Mouse (Mus musculus): ENCODE results near the gene Pak1. TPM values are rescaled to one million over a fixed set of nuclear protein-coding genes. Genes with fewer than 3 reads are reported as not detected.

The Pak1 gene
- polyA plus RNA-seq, 1 experiment from 2014 or later = 8.1 TPM

DNA sequence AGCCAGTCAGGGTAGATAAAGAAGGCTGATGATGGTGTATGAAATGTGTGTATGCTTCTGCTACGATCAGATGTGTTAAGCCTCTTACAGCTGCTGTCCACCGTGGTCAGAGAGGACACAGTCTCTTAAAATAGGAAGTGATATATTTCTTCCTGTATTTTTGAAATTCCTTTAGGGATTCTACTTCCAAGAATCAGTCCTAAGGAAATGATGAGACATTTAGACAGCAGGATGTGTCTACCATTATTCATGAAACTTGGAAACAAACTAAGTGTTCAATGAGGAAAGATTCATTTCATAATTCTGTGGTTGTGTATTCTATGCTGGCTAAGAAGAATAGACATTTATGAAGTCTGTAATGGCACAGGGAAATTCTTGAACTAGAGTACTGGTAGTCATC lies 12.4 kb upstream of the Pak1 start:
- H3K4me1 ChIP-seq (ENCODE audit: insufficient read depth) = no peaks in the 10 kb centered on the region
- WGBS (ENCODE audit: insufficient replicate concordance) = 47% methylated on average over 2 of the region's 2 CpGs
- H3K27ac ChIP-seq (ENCODE audit: low read depth) = no peak overlapping the region
- H3K9me3 ChIP-seq (ENCODE audit: low read length) = peaks cover 4% of the 10 kb centered on the region; the same call in 1 of the 2 replicates
- TF ChIP-seq CTCF (IDR thresholded peaks at IDR 0.05; ENCODE audit: low read depth) (no peak), EP300 (IDR thresholded peaks at IDR 0.05; ENCODE audit: low read depth) (no peak)
- no peak for ATAC-seq
- no peak overlapping the region for H3K9ac ChIP-seq (replicated peaks)
- H3K27me3 ChIP-seq (ENCODE audit: insufficient read depth, low read length) = no peaks in the 10 kb centered on the region
- DNase-seq = no peak
- H3K4me2 ChIP-seq (ENCODE audit: low read depth, low read length) = no peak overlapping the region
- no peaks in the 10 kb centered on the region for H3K36me3 ChIP-seq (replicated peaks; ENCODE audit: insufficient read depth, low read length)
- H3K4me3 ChIP-seq (ENCODE audit: low read depth, low read length) = no peak overlapping the region

- Histone ChIP-seq H3K4me1 (ENCODE audit: insufficient read depth) (no peaks in the 10 kb centered on the region), H3K27ac (ENCODE audit: low read depth) (no peak overlapping the region), H3K4me3 (ENCODE audit: low read depth, low read length) (no peak overlapping the region), H3K9me3 (ENCODE audit: low read length) (peaks cover 4% of the 10 kb centered on the region; the same call in 1 of the 2 replicates), H3K27me3 (ENCODE audit: insufficient read depth, low read length) (no peaks in the 10 kb centered on the region), H3K4me2 (ENCODE audit: low read depth, low read length) (no peak overlapping the region), H3K36me3 (replicated peaks; ENCODE audit: insufficient read depth, low read length) (no peaks in the 10 kb centered on the region), H3K9ac (replicated peaks) (no peak overlapping the region)
- ATAC-seq (no peak), DNase-seq (no peak)
- no peak for TF ChIP-seq EP300 (IDR thresholded peaks at IDR 0.05; ENCODE audit: low read depth)
- WGBS (ENCODE audit: insufficient replicate concordance) = 64% methylated on average over 4 of the region's 4 CpGs
Observed at GRCm38 (mm10) chr7:97777191-97777590, 11.2 kb upstream of the Pak1 start.

DNA sequence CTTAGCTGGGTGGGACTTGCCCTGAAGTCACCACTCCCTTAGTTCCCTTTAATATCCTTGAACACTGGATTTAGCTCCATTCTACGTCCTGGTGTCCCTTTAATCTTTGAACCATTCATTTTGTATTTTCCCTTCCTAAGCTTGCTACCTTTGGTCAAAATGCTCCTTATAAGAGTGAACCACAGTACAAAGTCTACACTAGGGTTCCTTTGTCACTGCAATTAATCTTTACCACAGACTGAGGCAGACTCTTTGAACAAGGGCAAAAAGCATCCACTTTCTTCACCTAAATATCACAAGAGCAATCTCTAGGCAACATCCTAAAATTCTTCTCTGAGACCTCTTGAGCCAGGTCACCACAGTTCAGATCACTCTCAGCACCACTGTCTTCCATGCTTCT lies 8.1 kb upstream of the Pak1 start:
- H3K4me1 ChIP-seq (ENCODE audit: insufficient read depth) = no peaks in the 10 kb centered on the region
- H3K27me3 ChIP-seq (ENCODE audit: insufficient read depth, low read length) = no peaks in the 10 kb centered on the region
- H3K36me3 ChIP-seq (replicated peaks; ENCODE audit: insufficient read depth, low read length) = no peaks in the 10 kb centered on the region
- peaks cover 4% of the 10 kb centered on the region; the same call in 1 of the 2 replicates for H3K9me3 ChIP-seq (ENCODE audit: low read length)
- WGBS (ENCODE audit: insufficient replicate concordance) = 87% methylated on average over 1 of the region's 1 CpGs
- DNase-seq (no peak), ATAC-seq (no peak)
- TF ChIP-seq CTCF (IDR thresholded peaks at IDR 0.05; ENCODE audit: low read depth) (no peak), EP300 (IDR thresholded peaks at IDR 0.05; ENCODE audit: low read depth) (no peak)
- H3K9ac ChIP-seq (replicated peaks) = no peak overlapping the region
- no peak overlapping the region for H3K27ac ChIP-seq (ENCODE audit: low read depth)
- H3K4me3 ChIP-seq (ENCODE audit: low read depth, low read length) = no peak overlapping the region
- H3K4me2 ChIP-seq (ENCODE audit: low read depth, low read length) = no peak overlapping the region

DNA sequence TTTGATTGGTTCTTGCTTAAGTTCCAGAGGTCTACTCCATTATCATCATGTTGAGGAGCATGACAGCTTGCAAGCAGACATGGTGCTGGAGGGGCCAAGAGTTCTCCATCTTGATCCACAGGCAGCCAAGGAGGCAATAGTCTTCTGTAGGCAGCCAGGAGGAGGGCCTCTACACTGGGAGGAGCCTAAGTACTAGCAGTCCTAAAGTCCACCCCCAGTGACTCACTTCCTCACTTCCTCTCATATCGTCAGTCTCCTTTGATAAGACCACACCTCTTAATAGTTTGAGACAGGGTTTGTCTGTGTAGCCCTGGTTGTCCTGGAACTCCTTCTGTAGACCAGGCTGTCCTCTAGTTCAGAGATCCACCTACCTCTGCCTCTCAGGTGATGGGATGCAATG lies 7.5 kb upstream of the Pak1 start:
- Histone ChIP-seq H3K27ac (ENCODE audit: low read depth) (no peak overlapping the region), H3K27me3 (ENCODE audit: insufficient read depth, low read length) (no peaks in the 10 kb centered on the region), H3K4me2 (ENCODE audit: low read depth, low read length) (no peak overlapping the region), H3K9me3 (ENCODE audit: low read length) (peaks cover 4% of the 10 kb centered on the region; the same call in 1 of the 2 replicates), H3K36me3 (replicated peaks; ENCODE audit: insufficient read depth, low read length) (no peaks in the 10 kb centered on the region), H3K4me3 (ENCODE audit: low read depth, low read length) (no peak overlapping the region), H3K4me1 (ENCODE audit: insufficient read depth) (no peaks in the 10 kb centered on the region), H3K9ac (replicated peaks) (no peak overlapping the region)
- no peak for TF ChIP-seq CTCF (IDR thresholded peaks at IDR 0.05; ENCODE audit: low read depth)
- no peak for TF ChIP-seq EP300 (IDR thresholded peaks at IDR 0.05; ENCODE audit: low read depth)
- no peak for ATAC-seq
- WGBS (ENCODE audit: insufficient replicate concordance) = 20% methylated on average over 1 of the region's 1 CpGs
- no peak for DNase-seq

- no peak for DNase-seq
- 66% methylated on average over 8 of the region's 8 CpGs for WGBS (ENCODE audit: insufficient replicate concordance)
Observed at GRCm38 (mm10) chr7:97781496-97781895, 6.8 kb upstream of the Pak1 start.

GRCm38 (mm10) chr7:97783523-97783922 lies 4.8 kb upstream of the Pak1 start:
- Histone ChIP-seq H3K27me3 (ENCODE audit: insufficient read depth, low read length) (peaks cover 12% of the 10 kb centered on the region), H3K9ac (replicated peaks) (no peak overlapping the region), H3K36me3 (replicated peaks; ENCODE audit: insufficient read depth, low read length) (no peaks in the 10 kb centered on the region), H3K4me2 (ENCODE audit: low read depth, low read length) (no peak overlapping the region), H3K4me1 (ENCODE audit: insufficient read depth) (peaks cover 3% of the 10 kb centered on the region), H3K4me3 (ENCODE audit: low read depth, low read length) (no peak overlapping the region), H3K9me3 (ENCODE audit: low read length) (no peaks in the 10 kb centered on the region), H3K27ac (ENCODE audit: low read depth) (no peak overlapping the region)
- DNase-seq (no peak), ATAC-seq (no peak)
- TF ChIP-seq CTCF (IDR thresholded peaks at IDR 0.05; ENCODE audit: low read depth) = no peak
- TF ChIP-seq EP300 (IDR thresholded peaks at IDR 0.05; ENCODE audit: low read depth) = no peak
- 60% methylated on average over 5 of the region's 5 CpGs for WGBS (ENCODE audit: insufficient replicate concordance)

More at GRCm38 (mm10) chr7:97781496-97781895, 6.8 kb upstream of the Pak1 start:
- no peak overlapping the region for H3K27ac ChIP-seq (ENCODE audit: low read depth)
- TF ChIP-seq CTCF (IDR thresholded peaks at IDR 0.05; ENCODE audit: low read depth) (no peak), EP300 (IDR thresholded peaks at IDR 0.05; ENCODE audit: low read depth) (no peak)
- H3K27me3 ChIP-seq (ENCODE audit: insufficient read depth, low read length) = no peaks in the 10 kb centered on the region
- no peak overlapping the region for H3K4me3 ChIP-seq (ENCODE audit: low read depth, low read length)
- ATAC-seq = no peak
- H3K4me2 ChIP-seq (ENCODE audit: low read depth, low read length) = no peak overlapping the region
- H3K9me3 ChIP-seq (ENCODE audit: low read length) = peaks cover 2% of the 10 kb centered on the region; the same call in 1 of the 2 replicates
- no peaks in the 10 kb centered on the region for H3K4me1 ChIP-seq (ENCODE audit: insufficient read depth)
- no peaks in the 10 kb centered on the region for H3K36me3 ChIP-seq (replicated peaks; ENCODE audit: insufficient read depth, low read length)
- H3K9ac ChIP-seq (replicated peaks) = no peak overlapping the region
